Mouse (Mus musculus) kidney, embryonic 16.5 days (tissue): ENCODE measurements around the gene Isca2. TPM values are rescaled to one million over a fixed set of nuclear protein-coding genes. Genes with fewer than 3 reads are reported as not detected.

ENCODE experiments used
- polyA plus RNA-seq: library from polyadenylated mRNA; unstranded; fragments of >200 nt; fragmentation: Nextera tagmentation; extraction: Ambion mirVana; gene quantifications from 2 replicates; pipeline ENCODE4 v1.2.1, GENCODE M21; 2015

The Isca2 gene
- polyA plus RNA-seq, 1 experiment from 2014 or later: 148 TPM

Other genes starting within 250 kb of the Isca2 start
- gene Vsx2, start 203.5 kb upstream of the Isca2 start, polyA plus RNA-seq: not detected in 2 replicates
- gene Abcd4, start 155.8 kb upstream of the Isca2 start, polyA plus RNA-seq: 22.4 and 24.6 TPM in 2 replicates
- not detected in 2 replicates for gene Vrtn, start 132.2 kb upstream of the Isca2 start, polyA plus RNA-seq
- 0.06 and 0.09 TPM in 2 replicates for gene Syndig1l, start 74.4 kb upstream of the Isca2 start, polyA plus RNA-seq
- gene Npc2, start 99 bp upstream of the Isca2 start, polyA plus RNA-seq: 65.4 and 69.8 TPM in 2 replicates
- 0.89 and 0.98 TPM in 2 replicates for gene Ltbp2, start 103.3 kb downstream of the Isca2 start, polyA plus RNA-seq
- gene Fcf1, start 197.6 kb downstream of the Isca2 start, polyA plus RNA-seq: 135 and 144 TPM in 2 replicates
- 13.5 and 14.5 TPM in 2 replicates for gene Arel1, start 197.6 kb downstream of the Isca2 start, polyA plus RNA-seq
- 26.4 and 29.5 TPM in 2 replicates for gene Ylpm1, start 223.1 kb downstream of the Isca2 start, polyA plus RNA-seq